Mouse (Mus musculus): Measurements from ENCODE around the gene Mad1l1. TPM values are rescaled to one million over a fixed set of nuclear protein-coding genes. Genes with fewer than 3 reads are reported as not detected.
A peak's percentile ranks its signal among the peaks of the same experiment; 100 is the strongest.

The Mad1l1 gene
- polyA plus RNA-seq, 1 experiment = 12.6 TPM

GRCm38 (mm10) chr5:140306016-140306415, 15.3 kb downstream of the Mad1l1 start:
- 0 out of 2 replicates have a peak, but pooled peaks cover 2% of the 10 kb centered on the region for H3K36me3 ChIP-seq (ENCODE audit: control insufficient read depth, insufficient read depth, low read length)
- TF ChIP-seq CTCF (conservative IDR thresholded peaks at IDR 0.05; ENCODE audit: insufficient read depth, insufficient read length, low read depth, low read length) (no peak), POLR2A (IDR thresholded peaks at IDR 0.05; ENCODE audit: low read depth, low read length) (no peak)
- H3K27ac ChIP-seq (ENCODE audit: insufficient read depth, low read depth, low read length) = no peak overlapping the region
- no peak for DNase-seq
- H3K27me3 ChIP-seq (replicated peaks; ENCODE audit: control insufficient read depth, insufficient read depth, low read length) = no peaks in the 10 kb centered on the region
- WGBS = 88% methylated on average over 8 of the region's 8 CpGs
- no peaks in the 10 kb centered on the region for H3K4me1 ChIP-seq (ENCODE audit: control insufficient read depth, insufficient read depth, low read length)
- H3K4me3 ChIP-seq (ENCODE audit: insufficient read depth, low read depth, low read length) = no peak overlapping the region

- no peak overlapping the region for H3K27ac ChIP-seq (ENCODE audit: insufficient read depth, low read depth, low read length)
- H3K4me3 ChIP-seq (ENCODE audit: insufficient read depth, low read depth, low read length) = no peak overlapping the region
- TF ChIP-seq CTCF (conservative IDR thresholded peaks at IDR 0.05; ENCODE audit: insufficient read depth, insufficient read length, low read depth, low read length) (no peak), POLR2A (IDR thresholded peaks at IDR 0.05; ENCODE audit: low read depth, low read length) (no peak)
- WGBS = 89% methylated on average over 4 of the region's 4 CpGs
- no peak for DNase-seq
- no peaks in the 10 kb centered on the region for H3K4me1 ChIP-seq (ENCODE audit: control insufficient read depth, insufficient read depth, low read length)
- H3K27me3 ChIP-seq (replicated peaks; ENCODE audit: control insufficient read depth, insufficient read depth, low read length) = no peaks in the 10 kb centered on the region
- H3K36me3 ChIP-seq (ENCODE audit: control insufficient read depth, insufficient read depth, low read length) = 0 out of 2 replicates have a peak, but pooled peaks cover 2% of the 10 kb centered on the region
Measured at GRCm38 (mm10) chr5:140298291-140298690, 23.1 kb downstream of the Mad1l1 start.

GRCm38 (mm10) chr5:140292152-140292551, 29.2 kb downstream of the Mad1l1 start:
- H3K27me3 ChIP-seq (replicated peaks; ENCODE audit: control insufficient read depth, insufficient read depth, low read length) = no peaks in the 10 kb centered on the region
- no peak overlapping the region for H3K27ac ChIP-seq (ENCODE audit: insufficient read depth, low read depth, low read length)
- no peak overlapping the region for H3K4me3 ChIP-seq (ENCODE audit: insufficient read depth, low read depth, low read length)
- no peaks in the 10 kb centered on the region for H3K36me3 ChIP-seq (ENCODE audit: control insufficient read depth, insufficient read depth, low read length)
- peak; percentile 88 for TF ChIP-seq CTCF (conservative IDR thresholded peaks at IDR 0.05; ENCODE audit: insufficient read depth, insufficient read length, low read depth, low read length)
- TF ChIP-seq POLR2A (IDR thresholded peaks at IDR 0.05; ENCODE audit: low read depth, low read length) = no peak
- DNase-seq = peak; percentile 74
- 86% methylated on average over 1 of the region's 1 CpGs for WGBS
- no peaks in the 10 kb centered on the region for H3K4me1 ChIP-seq (ENCODE audit: control insufficient read depth, insufficient read depth, low read length)

DNA sequence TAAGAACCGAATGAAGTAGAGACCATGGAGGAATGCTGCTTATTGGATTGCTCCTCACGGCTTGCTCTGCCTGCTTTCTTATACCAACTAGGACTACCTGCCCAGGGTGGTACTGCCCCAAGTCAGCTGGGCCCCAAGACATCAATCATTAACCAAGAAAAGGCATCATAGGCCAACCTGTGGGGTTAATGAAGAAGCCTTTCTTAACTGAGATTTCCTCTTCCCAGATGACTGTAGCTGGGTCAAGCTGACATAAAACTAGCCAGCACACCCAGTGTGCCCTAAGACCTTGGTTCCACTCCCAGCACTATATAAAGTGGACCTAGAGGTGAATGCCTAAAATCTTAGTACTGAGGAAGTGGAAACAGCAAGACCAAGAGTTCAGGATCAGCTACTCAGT, 32.2 kb downstream of the Mad1l1 start:
- no peaks in the 10 kb centered on the region for H3K4me1 ChIP-seq (ENCODE audit: control insufficient read depth, insufficient read depth, low read length)
- H3K27ac ChIP-seq (ENCODE audit: insufficient read depth, low read depth, low read length) = no peak overlapping the region
- 93% methylated on average over 2 of the region's 2 CpGs for WGBS
- H3K4me3 ChIP-seq (ENCODE audit: insufficient read depth, low read depth, low read length) = no peak overlapping the region
- no peaks in the 10 kb centered on the region for H3K27me3 ChIP-seq (replicated peaks; ENCODE audit: control insufficient read depth, insufficient read depth, low read length)
- peak; percentile 78 for DNase-seq
- no peaks in the 10 kb centered on the region for H3K36me3 ChIP-seq (ENCODE audit: control insufficient read depth, insufficient read depth, low read length)
- no peak for TF ChIP-seq CTCF (conservative IDR thresholded peaks at IDR 0.05; ENCODE audit: insufficient read depth, insufficient read length, low read depth, low read length)
- TF ChIP-seq POLR2A (IDR thresholded peaks at IDR 0.05; ENCODE audit: low read depth, low read length) = no peak

DNA sequence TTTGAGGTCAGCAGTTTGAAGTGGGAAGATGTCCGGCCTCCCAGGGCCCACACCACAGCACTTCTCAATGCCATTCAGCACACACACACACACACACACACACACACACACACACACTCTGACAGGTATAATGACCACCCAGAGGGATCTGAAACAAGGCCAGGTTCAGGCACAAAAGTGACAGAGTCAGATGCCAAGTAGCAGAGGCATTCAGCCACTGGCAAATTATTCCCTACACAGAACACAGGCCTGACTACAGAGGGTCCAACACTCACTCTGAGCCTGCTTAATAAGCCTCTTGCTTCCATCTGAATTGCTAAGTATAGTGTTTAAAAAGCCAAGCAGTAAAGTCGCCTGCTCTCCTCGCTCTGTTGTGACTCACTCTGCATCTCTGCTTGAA, 33.1 kb downstream of the Mad1l1 start:
- H3K27ac ChIP-seq (ENCODE audit: insufficient read depth, low read depth, low read length) = no peak overlapping the region
- no peak overlapping the region for H3K4me3 ChIP-seq (ENCODE audit: insufficient read depth, low read depth, low read length)
- WGBS = 94% methylated on average over 3 of the region's 3 CpGs
- H3K4me1 ChIP-seq (ENCODE audit: control insufficient read depth, insufficient read depth, low read length) = no peaks in the 10 kb centered on the region
- no peak for DNase-seq
- TF ChIP-seq POLR2A (IDR thresholded peaks at IDR 0.05; ENCODE audit: low read depth, low read length) = no peak
- no peaks in the 10 kb centered on the region for H3K27me3 ChIP-seq (replicated peaks; ENCODE audit: control insufficient read depth, insufficient read depth, low read length)
- no peaks in the 10 kb centered on the region for H3K36me3 ChIP-seq (ENCODE audit: control insufficient read depth, insufficient read depth, low read length)

GRCm38 (mm10) chr5:140284761-140285160, 36.6 kb downstream of the Mad1l1 start:
- no peak for DNase-seq
- TF ChIP-seq POLR2A (IDR thresholded peaks at IDR 0.05; ENCODE audit: low read depth, low read length) (no peak), CTCF (conservative IDR thresholded peaks at IDR 0.05; ENCODE audit: insufficient read depth, insufficient read length, low read depth, low read length) (no peak)
- no peaks in the 10 kb centered on the region for H3K36me3 ChIP-seq (ENCODE audit: control insufficient read depth, insufficient read depth, low read length)
- no peak overlapping the region for H3K4me3 ChIP-seq (ENCODE audit: insufficient read depth, low read depth, low read length)
- no peaks in the 10 kb centered on the region for H3K4me1 ChIP-seq (ENCODE audit: control insufficient read depth, insufficient read depth, low read length)
- no peak overlapping the region for H3K27ac ChIP-seq (ENCODE audit: insufficient read depth, low read depth, low read length)
- WGBS = 94% methylated on average over 2 of the region's 2 CpGs
- no peaks in the 10 kb centered on the region for H3K27me3 ChIP-seq (replicated peaks; ENCODE audit: control insufficient read depth, insufficient read depth, low read length)

- no peak for TF ChIP-seq CTCF (conservative IDR thresholded peaks at IDR 0.05; ENCODE audit: insufficient read depth, insufficient read length, low read depth, low read length)
- no peak for TF ChIP-seq POLR2A (IDR thresholded peaks at IDR 0.05; ENCODE audit: low read depth, low read length)
- no peaks in the 10 kb centered on the region for H3K4me1 ChIP-seq (ENCODE audit: control insufficient read depth, insufficient read depth, low read length)
- WGBS = 92% methylated on average over 2 of the region's 2 CpGs
- no peak overlapping the region for H3K4me3 ChIP-seq (ENCODE audit: insufficient read depth, low read depth, low read length)
- H3K36me3 ChIP-seq (ENCODE audit: control insufficient read depth, insufficient read depth, low read length) = no peaks in the 10 kb centered on the region
- no peak overlapping the region for H3K27ac ChIP-seq (ENCODE audit: insufficient read depth, low read depth, low read length)
- H3K27me3 ChIP-seq (replicated peaks; ENCODE audit: control insufficient read depth, insufficient read depth, low read length) = no peaks in the 10 kb centered on the region
- DNase-seq = no peak
Measured at GRCm38 (mm10) chr5:140284011-140284410, 37.3 kb downstream of the Mad1l1 start.

DNA sequence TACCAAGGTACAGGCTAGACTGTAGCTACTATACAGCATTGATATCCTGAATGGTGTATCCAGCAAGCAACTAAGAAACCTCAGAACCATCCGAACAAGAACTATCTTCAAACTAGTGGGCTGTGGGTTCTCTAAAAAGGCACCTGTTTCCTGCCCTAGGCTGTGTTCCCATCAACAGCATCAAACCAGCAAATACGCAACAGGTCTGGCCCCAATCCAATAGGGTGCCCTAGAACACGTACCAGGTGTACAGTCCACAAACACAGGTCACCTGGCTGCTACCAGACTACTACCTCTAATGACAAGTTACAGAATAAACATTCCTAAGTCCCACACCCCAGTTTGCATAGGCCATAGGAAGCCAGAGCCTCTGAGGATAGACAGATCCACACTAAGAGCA, 38.5 kb downstream of the Mad1l1 start:
- 85% methylated on average over 3 of the region's 3 CpGs for WGBS
- no peak for TF ChIP-seq CTCF (conservative IDR thresholded peaks at IDR 0.05; ENCODE audit: insufficient read depth, insufficient read length, low read depth, low read length)
- no peak for TF ChIP-seq POLR2A (IDR thresholded peaks at IDR 0.05; ENCODE audit: low read depth, low read length)

More for the DNA sequence above, 38.5 kb downstream of the Mad1l1 start:
- Histone ChIP-seq H3K4me3 (ENCODE audit: insufficient read depth, low read depth, low read length) (no peak overlapping the region), H3K36me3 (ENCODE audit: control insufficient read depth, insufficient read depth, low read length) (no peaks in the 10 kb centered on the region), H3K27me3 (replicated peaks; ENCODE audit: control insufficient read depth, insufficient read depth, low read length) (no peaks in the 10 kb centered on the region), H3K27ac (ENCODE audit: insufficient read depth, low read depth, low read length) (no peak overlapping the region), H3K4me1 (ENCODE audit: control insufficient read depth, insufficient read depth, low read length) (no peaks in the 10 kb centered on the region)
- no peak for DNase-seq

Measured in kidney, adult 2 months (tissue).